Mouse (Mus musculus): ENCODE measurements around the gene Gm20388.

DNA sequence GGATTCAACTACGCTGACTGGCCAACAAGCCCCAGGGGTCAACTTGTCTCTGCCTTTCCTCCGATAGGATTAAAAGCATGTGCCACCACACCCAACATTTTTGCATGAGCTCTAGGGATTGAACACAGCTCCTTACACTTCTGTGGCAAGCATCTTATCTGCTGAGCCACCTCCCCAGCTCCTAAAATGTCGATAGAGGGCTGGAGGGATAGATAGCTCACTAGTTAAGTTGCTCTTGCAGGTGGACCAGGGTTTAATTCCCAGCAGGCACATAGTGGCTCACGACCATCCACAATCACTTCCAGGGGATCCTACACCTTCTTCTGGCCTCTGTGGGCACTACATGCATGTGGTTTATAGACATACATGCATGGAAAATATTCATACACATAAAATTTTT is 1251.8 kb downstream of the Gm20388 start:
- TF ChIP-seq CTCF (IDR thresholded peaks at IDR 0.05; ENCODE audit: low read depth, low read length) (no peak), EP300 (IDR thresholded peaks at IDR 0.05; ENCODE audit: insufficient read depth, low read depth, low read length) (no peak)

Measured in ES-Bruce4 (cell line).